Mouse (Mus musculus): ENCODE data around the gene Adamtsl1. TPM values are rescaled to one million over a fixed set of nuclear protein-coding genes. Genes with fewer than 3 reads are reported as not detected.

Gene Adamtsl1
- polyA plus RNA-seq, 1 experiment from 2014 or later = 13.2 TPM

DNA sequence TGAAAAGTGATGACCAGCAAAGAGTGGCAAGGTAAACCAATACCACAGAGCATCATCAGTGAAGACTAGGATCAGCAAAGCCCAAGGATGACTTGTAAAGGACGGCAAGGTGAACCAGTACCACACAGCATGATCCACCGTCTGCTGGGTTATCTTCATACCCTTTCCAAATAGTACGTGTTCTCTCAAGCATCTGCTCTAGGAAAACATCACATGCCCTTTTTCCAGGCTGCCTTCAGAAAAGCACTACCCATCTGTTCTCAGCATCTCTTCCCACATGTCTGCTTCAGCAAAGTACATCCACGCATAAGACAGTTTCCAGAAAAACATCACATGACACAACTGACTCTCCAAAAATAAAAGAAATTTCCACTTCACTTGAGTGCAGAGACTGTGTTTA lies 408.8 kb downstream of the Adamtsl1 start:
- ATAC-seq (replicated peaks; ENCODE audit: insufficient number of reproducible peaks, low FRiP score, low TSS enrichment) = no peak

DNA sequence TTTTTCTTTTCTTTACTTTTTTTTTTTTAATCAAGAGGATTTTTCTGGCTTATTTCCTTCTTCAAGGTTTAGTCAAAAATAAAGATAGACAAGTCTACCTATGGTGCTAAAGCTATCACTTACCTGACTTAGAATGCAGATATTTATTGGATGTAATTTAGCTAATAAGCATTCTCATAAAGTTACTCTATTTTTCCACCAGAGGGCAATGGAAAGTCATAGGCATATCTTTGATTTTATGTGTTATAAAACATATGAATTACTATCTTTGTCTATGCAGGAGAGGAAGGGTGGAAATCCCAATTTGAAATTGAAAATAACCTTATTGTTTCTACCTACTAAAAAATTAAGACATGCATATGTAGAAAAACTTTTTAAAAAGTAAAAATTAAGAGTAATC lies 418.2 kb downstream of the Adamtsl1 start:
- Histone ChIP-seq H3K4me3 (ENCODE audit: low read depth, low read length) (no peak overlapping the region), H3K27ac (ENCODE audit: low read depth, low read length) (no peak overlapping the region), H3K9me3 (replicated peaks; ENCODE audit: control insufficient read depth, low read length) (no peaks in the 10 kb centered on the region), H3K9ac (ENCODE audit: low read depth, low read length) (no peak overlapping the region), H3K4me1 (ENCODE audit: control insufficient read depth, insufficient read depth, low read length) (no peaks in the 10 kb centered on the region), H3K4me2 (no peak overlapping the region), H3K27me3 (ENCODE audit: control insufficient read depth, insufficient read depth, low read length) (no peaks in the 10 kb centered on the region), H3K36me3 (ENCODE audit: control insufficient read depth, insufficient read depth, low read length) (no peaks in the 10 kb centered on the region)
- ATAC-seq (replicated peaks; ENCODE audit: insufficient number of reproducible peaks, low FRiP score, low TSS enrichment) = no peak

More for the DNA sequence above, 408.8 kb downstream of the Adamtsl1 start:
- Histone ChIP-seq H3K9me3 (replicated peaks; ENCODE audit: control insufficient read depth, low read length) (no peaks in the 10 kb centered on the region), H3K27ac (ENCODE audit: low read depth, low read length) (no peak overlapping the region), H3K4me3 (ENCODE audit: low read depth, low read length) (no peak overlapping the region), H3K9ac (ENCODE audit: low read depth, low read length) (no peak overlapping the region), H3K27me3 (ENCODE audit: control insufficient read depth, insufficient read depth, low read length) (no peaks in the 10 kb centered on the region), H3K4me1 (ENCODE audit: control insufficient read depth, insufficient read depth, low read length) (no peaks in the 10 kb centered on the region), H3K4me2 (no peak overlapping the region), H3K36me3 (ENCODE audit: control insufficient read depth, insufficient read depth, low read length) (no peaks in the 10 kb centered on the region)
- 82% methylated on average over 4 of the region's 4 CpGs for WGBS (ENCODE audit: insufficient replicate concordance)

DNA sequence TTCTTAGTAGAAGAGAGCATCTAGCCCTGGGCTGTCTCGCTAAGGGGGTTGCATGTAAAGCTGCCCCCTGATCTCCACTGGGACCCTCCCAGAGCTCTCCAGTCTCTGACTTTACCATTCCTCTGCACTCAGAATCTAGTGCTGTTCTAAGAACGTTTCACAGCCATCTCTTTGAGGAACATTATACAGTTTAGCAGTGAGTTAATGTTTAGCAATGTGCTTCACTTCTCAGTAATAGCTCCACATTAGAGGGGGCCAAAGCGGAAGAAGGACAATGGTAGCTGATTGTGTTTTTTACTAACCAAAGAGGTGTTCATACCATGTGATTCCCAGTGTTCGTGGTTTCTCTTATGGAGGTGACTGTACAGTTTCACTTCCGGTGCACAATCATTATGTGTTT lies 425.5 kb downstream of the Adamtsl1 start:
- Histone ChIP-seq H3K36me3 (ENCODE audit: control insufficient read depth, insufficient read depth, low read length) (no peaks in the 10 kb centered on the region), H3K27me3 (ENCODE audit: control insufficient read depth, insufficient read depth, low read length) (no peaks in the 10 kb centered on the region), H3K4me1 (ENCODE audit: control insufficient read depth, insufficient read depth, low read length) (no peaks in the 10 kb centered on the region), H3K9me3 (replicated peaks; ENCODE audit: control insufficient read depth, low read length) (no peaks in the 10 kb centered on the region), H3K9ac (ENCODE audit: low read depth, low read length) (no peak overlapping the region), H3K4me2 (no peak overlapping the region), H3K27ac (ENCODE audit: low read depth, low read length) (no peak overlapping the region), H3K4me3 (ENCODE audit: low read depth, low read length) (no peak overlapping the region)
- no peak for ATAC-seq (replicated peaks; ENCODE audit: insufficient number of reproducible peaks, low FRiP score, low TSS enrichment)
- WGBS (ENCODE audit: insufficient replicate concordance) = 82% methylated on average over 5 of the region's 5 CpGs

DNA sequence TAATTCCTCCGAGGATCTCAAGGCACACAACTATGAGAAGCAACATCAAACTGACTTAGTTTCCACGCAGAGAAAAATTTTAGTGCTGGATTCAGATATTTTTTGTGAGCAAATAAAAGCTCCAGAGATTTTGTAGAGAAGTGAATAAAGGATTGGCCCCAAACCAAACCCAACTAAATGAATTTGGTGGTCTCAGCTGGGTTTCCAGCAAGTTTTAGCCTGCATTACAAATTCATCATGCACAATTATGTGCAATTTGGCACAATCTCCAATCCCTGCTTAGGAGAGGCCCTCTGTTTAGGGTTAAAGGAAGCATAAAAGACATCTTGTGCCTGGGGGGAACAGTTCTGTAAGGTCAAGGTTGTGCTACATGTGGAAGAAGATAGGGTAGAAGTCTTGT lies 427.9 kb downstream of the Adamtsl1 start:
- no peak overlapping the region for H3K4me3 ChIP-seq (ENCODE audit: low read depth, low read length)
- no peak for ATAC-seq (replicated peaks; ENCODE audit: insufficient number of reproducible peaks, low FRiP score, low TSS enrichment)
- 85% methylated on average over 2 of the region's 2 CpGs for WGBS (ENCODE audit: insufficient replicate concordance)
- no peak overlapping the region for H3K9ac ChIP-seq (ENCODE audit: low read depth, low read length)
- H3K9me3 ChIP-seq (replicated peaks; ENCODE audit: control insufficient read depth, low read length) = no peaks in the 10 kb centered on the region
- H3K27me3 ChIP-seq (ENCODE audit: control insufficient read depth, insufficient read depth, low read length) = no peaks in the 10 kb centered on the region
- H3K4me1 ChIP-seq (ENCODE audit: control insufficient read depth, insufficient read depth, low read length) = no peaks in the 10 kb centered on the region
- H3K27ac ChIP-seq (ENCODE audit: low read depth, low read length) = no peak overlapping the region
- no peaks in the 10 kb centered on the region for H3K36me3 ChIP-seq (ENCODE audit: control insufficient read depth, insufficient read depth, low read length)
- no peak overlapping the region for H3K4me2 ChIP-seq

GRCm38 (mm10) chr4:85953590-85953989 lies 439.6 kb downstream of the Adamtsl1 start:
- Histone ChIP-seq H3K36me3 (ENCODE audit: control insufficient read depth, insufficient read depth, low read length) (no peaks in the 10 kb centered on the region), H3K9me3 (replicated peaks; ENCODE audit: control insufficient read depth, low read length) (no peaks in the 10 kb centered on the region), H3K4me1 (ENCODE audit: control insufficient read depth, insufficient read depth, low read length) (no peaks in the 10 kb centered on the region), H3K4me2 (no peak overlapping the region), H3K27me3 (ENCODE audit: control insufficient read depth, insufficient read depth, low read length) (no peaks in the 10 kb centered on the region), H3K4me3 (ENCODE audit: low read depth, low read length) (no peak overlapping the region), H3K9ac (ENCODE audit: low read depth, low read length) (no peak overlapping the region), H3K27ac (ENCODE audit: low read depth, low read length) (no peak overlapping the region)
- 73% methylated on average over 4 of the region's 4 CpGs for WGBS (ENCODE audit: insufficient replicate concordance)
- no peak for ATAC-seq (replicated peaks; ENCODE audit: insufficient number of reproducible peaks, low FRiP score, low TSS enrichment)

DNA sequence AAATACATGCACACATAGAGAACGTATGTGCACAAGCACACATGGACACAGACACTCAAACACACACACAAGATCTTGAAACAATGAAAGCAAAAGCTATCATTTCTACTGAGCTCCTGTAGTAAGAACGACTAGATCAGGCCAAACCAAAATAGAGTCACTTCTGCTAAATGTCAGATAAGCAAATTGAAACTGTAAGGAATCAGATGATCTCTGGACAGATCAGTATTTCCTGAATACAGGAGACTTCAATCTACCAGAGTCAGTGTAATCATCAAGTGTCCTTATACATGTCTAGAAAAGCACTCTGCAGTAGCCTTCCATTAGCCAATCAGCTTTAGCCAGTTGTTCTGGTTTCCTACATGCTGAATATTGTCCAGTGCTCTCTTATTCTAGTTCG lies 441.4 kb downstream of the Adamtsl1 start:
- 61% methylated on average over 3 of the region's 3 CpGs for WGBS (ENCODE audit: insufficient replicate concordance)
- Histone ChIP-seq H3K27me3 (ENCODE audit: control insufficient read depth, insufficient read depth, low read length) (no peaks in the 10 kb centered on the region), H3K36me3 (ENCODE audit: control insufficient read depth, insufficient read depth, low read length) (no peaks in the 10 kb centered on the region), H3K4me1 (ENCODE audit: control insufficient read depth, insufficient read depth, low read length) (no peaks in the 10 kb centered on the region), H3K9me3 (replicated peaks; ENCODE audit: control insufficient read depth, low read length) (no peaks in the 10 kb centered on the region), H3K4me2 (no peak overlapping the region), H3K27ac (ENCODE audit: low read depth, low read length) (no peak overlapping the region), H3K4me3 (ENCODE audit: low read depth, low read length) (no peak overlapping the region), H3K9ac (ENCODE audit: low read depth, low read length) (no peak overlapping the region)
- ATAC-seq (replicated peaks; ENCODE audit: insufficient number of reproducible peaks, low FRiP score, low TSS enrichment) = no peak

DNA sequence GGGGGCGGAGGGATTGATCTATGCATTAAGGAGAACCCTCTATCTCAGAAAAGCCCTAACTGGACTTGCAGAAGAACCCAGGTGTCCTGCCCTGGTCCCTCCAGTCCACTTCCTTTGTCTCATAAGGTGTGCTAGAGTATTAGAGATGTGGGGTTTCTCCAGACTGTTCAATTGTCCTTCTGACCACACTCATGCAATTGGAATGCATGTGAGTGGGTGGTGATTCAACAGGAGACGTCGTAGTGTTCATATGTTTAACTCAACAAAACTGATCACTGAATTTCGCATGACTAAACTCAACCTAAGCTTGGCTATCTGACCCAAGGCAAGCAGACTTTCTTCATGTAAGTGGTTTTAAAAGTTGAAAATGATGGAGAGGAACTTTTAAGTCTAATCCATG lies 443.3 kb downstream of the Adamtsl1 start:
- 79% methylated on average over 4 of the region's 4 CpGs for WGBS (ENCODE audit: insufficient replicate concordance)
- no peak overlapping the region for H3K4me3 ChIP-seq (ENCODE audit: low read depth, low read length)
- H3K9me3 ChIP-seq (replicated peaks; ENCODE audit: control insufficient read depth, low read length) = no peaks in the 10 kb centered on the region
- H3K36me3 ChIP-seq (ENCODE audit: control insufficient read depth, insufficient read depth, low read length) = no peaks in the 10 kb centered on the region
- H3K9ac ChIP-seq (ENCODE audit: low read depth, low read length) = no peak overlapping the region
- H3K4me2 ChIP-seq = no peak overlapping the region
- no peak overlapping the region for H3K27ac ChIP-seq (ENCODE audit: low read depth, low read length)
- H3K27me3 ChIP-seq (ENCODE audit: control insufficient read depth, insufficient read depth, low read length) = no peaks in the 10 kb centered on the region
- no peaks in the 10 kb centered on the region for H3K4me1 ChIP-seq (ENCODE audit: control insufficient read depth, insufficient read depth, low read length)
- ATAC-seq (replicated peaks; ENCODE audit: insufficient number of reproducible peaks, low FRiP score, low TSS enrichment) = no peak

DNA sequence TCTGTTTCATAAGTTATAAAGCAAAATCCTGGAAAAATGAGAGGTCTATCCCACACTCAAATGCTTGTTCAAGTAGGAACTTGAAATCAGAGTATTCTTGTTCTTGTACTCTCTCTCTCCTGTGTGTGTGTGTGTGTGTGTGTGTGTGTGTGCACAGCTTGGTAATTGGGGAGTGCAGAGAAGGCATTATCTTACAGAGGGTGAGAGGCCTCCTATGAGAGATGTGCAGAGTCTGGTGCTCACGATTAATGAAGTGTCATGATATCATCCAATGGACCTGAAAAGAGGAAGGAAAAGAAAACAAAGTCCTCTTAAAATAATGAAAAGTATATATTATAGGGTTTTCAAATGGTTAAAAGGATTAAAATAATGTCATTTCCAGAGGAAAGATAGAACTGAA lies 443.9 kb downstream of the Adamtsl1 start:
- H3K4me2 ChIP-seq = no peak overlapping the region
- no peak overlapping the region for H3K9ac ChIP-seq (ENCODE audit: low read depth, low read length)
- 65% methylated on average over 1 of the region's 1 CpGs for WGBS (ENCODE audit: insufficient replicate concordance)
- no peak for ATAC-seq (replicated peaks; ENCODE audit: insufficient number of reproducible peaks, low FRiP score, low TSS enrichment)
- no peak overlapping the region for H3K27ac ChIP-seq (ENCODE audit: low read depth, low read length)
- H3K4me3 ChIP-seq (ENCODE audit: low read depth, low read length) = no peak overlapping the region
- H3K36me3 ChIP-seq (ENCODE audit: control insufficient read depth, insufficient read depth, low read length) = no peaks in the 10 kb centered on the region
- no peaks in the 10 kb centered on the region for H3K4me1 ChIP-seq (ENCODE audit: control insufficient read depth, insufficient read depth, low read length)
- H3K9me3 ChIP-seq (replicated peaks; ENCODE audit: control insufficient read depth, low read length) = no peaks in the 10 kb centered on the region
- no peaks in the 10 kb centered on the region for H3K27me3 ChIP-seq (ENCODE audit: control insufficient read depth, insufficient read depth, low read length)

DNA sequence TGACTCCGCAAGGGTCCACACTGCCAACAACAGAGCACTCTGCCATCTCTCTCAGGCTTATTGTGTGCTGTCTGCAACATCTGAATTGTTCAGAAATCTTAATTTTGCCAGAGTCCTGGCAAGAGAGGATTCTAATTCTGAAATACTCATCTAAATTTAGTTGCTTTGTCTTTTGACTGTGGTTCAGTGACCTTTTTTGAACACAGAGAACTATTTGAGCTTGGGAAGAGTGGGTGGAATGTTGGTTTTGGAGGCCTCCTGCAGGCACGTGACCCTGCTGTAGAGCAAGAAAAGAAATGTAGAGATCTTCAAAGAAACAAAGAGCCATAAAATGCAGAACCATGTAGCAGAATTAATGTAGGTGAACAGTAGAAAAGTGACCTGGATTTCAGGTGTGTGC lies 445.0 kb downstream of the Adamtsl1 start:
- H3K9me3 ChIP-seq (replicated peaks; ENCODE audit: control insufficient read depth, low read length) = no peaks in the 10 kb centered on the region
- H3K27me3 ChIP-seq (ENCODE audit: control insufficient read depth, insufficient read depth, low read length) = no peaks in the 10 kb centered on the region
- WGBS (ENCODE audit: insufficient replicate concordance) = 72% methylated on average over 2 of the region's 2 CpGs
- no peaks in the 10 kb centered on the region for H3K4me1 ChIP-seq (ENCODE audit: control insufficient read depth, insufficient read depth, low read length)
- no peak overlapping the region for H3K4me3 ChIP-seq (ENCODE audit: low read depth, low read length)
- no peak overlapping the region for H3K4me2 ChIP-seq
- no peak for ATAC-seq (replicated peaks; ENCODE audit: insufficient number of reproducible peaks, low FRiP score, low TSS enrichment)
- H3K9ac ChIP-seq (ENCODE audit: low read depth, low read length) = no peak overlapping the region
- no peak overlapping the region for H3K27ac ChIP-seq (ENCODE audit: low read depth, low read length)
- no peaks in the 10 kb centered on the region for H3K36me3 ChIP-seq (ENCODE audit: control insufficient read depth, insufficient read depth, low read length)

All from heart, embryonic 11.5 days (tissue).